Mouse (Mus musculus) MN1 (cell line): Measurements from ENCODE around the gene Ablim2.

ENCODE experiments used
- DNase-seq: peaks from one replicate; pipeline ENCODE4 v3.0.0-alpha.2; 2016; ENCODE audit warnings: low spot score

Gene Ablim2

GRCm38 (mm10) chr5:35888959-35889358 lies 131.3 kb downstream of the Ablim2 start:
- no peak for DNase-seq

DNA sequence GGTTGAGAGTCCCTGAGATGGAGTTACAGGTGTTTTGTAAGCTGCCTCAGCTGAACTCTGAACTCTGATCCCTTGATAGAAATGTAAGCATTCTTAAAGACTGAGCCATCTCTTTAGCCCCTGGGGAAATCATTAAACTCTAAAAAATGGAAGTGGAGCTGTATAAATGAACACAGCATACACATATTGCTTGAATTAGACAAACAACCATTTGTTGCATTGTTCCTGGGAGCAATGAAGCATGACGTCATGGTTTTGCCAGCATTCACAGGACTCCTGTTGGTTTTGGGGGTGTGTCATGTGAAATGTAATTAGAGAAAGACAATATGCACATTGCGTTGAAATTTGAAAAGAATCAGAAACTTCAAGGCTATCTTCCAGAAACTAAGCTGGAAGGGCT lies 132.0 kb downstream of the Ablim2 start:
- DNase-seq: no peak

- no peak for DNase-seq
Observed at GRCm38 (mm10) chr5:35890985-35891730, 133.5 kb downstream of the Ablim2 start.

GRCm38 (mm10) chr5:35892363-35892762 lies 134.7 kb downstream of the Ablim2 start:
- DNase-seq: no peak

GRCm38 (mm10) chr5:35893093-35893804 lies 135.6 kb downstream of the Ablim2 start, which contains the start of gene Afap1:
TSS of gene Afap1 (plus strand) at chr5:35893319.
- peak; percentile 97 for DNase-seq

GRCm38 (mm10) chr5:35893805-35894260 lies 136.2 kb downstream of the Ablim2 start:
- peak; percentile 72 for DNase-seq

DNA sequence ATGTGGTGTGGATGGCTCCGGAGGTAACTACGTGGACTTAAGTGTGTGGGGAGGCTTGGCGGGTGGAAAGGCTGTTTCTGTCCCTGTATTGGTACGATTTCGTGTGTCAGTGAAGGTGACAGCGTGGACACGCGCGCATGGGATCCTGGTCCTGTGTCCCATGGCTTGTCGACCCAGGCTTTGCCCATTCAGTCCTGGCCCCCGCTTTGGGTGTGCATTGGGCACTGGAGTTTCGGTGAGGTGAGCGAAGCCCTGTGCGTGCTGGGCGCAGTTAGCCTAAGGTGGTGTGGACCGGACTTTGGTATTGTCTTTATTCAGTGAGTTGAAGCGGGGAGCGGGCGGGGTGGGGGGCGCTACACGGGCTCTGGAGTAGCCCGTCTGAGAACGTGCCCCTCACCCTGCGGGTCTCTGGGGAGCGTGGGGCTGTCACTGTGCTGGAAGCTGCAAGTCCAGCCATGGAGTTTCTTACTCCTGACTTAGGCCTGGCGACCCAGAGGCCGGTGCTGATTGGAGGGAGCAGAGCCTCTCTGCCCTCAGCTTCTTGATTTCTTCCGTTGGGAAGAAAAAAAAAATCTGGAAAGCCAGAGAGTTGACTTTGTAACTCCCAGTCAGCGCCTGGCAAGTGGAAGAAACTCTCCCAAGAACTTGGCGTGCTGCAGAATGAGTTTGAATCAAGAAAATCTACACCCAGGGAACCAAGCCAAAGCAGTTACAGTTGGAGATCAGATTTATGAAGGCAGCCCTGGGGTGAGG lies 136.8 kb downstream of the Ablim2 start:
- DNase-seq: no peak

DNA sequence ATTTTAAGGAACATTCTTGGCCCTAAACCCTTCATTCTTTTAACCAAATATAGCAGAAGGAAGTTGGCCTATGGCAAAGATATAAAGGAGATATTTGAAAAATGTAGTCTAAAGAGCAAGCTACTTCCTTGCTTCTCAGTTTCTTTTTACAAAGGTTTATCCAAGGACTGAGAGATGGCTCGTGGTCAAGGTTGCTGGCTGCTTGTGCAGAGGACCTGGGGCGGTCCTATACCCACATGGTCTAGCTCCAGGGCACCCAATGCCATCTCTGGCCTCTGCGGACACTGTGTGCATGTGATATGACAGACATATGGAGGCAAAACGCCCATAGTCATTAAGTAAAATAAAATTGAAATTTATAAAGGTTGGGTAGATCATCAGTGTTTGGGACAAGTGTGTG lies 138.2 kb downstream of the Ablim2 start:
- no peak for DNase-seq

DNA sequence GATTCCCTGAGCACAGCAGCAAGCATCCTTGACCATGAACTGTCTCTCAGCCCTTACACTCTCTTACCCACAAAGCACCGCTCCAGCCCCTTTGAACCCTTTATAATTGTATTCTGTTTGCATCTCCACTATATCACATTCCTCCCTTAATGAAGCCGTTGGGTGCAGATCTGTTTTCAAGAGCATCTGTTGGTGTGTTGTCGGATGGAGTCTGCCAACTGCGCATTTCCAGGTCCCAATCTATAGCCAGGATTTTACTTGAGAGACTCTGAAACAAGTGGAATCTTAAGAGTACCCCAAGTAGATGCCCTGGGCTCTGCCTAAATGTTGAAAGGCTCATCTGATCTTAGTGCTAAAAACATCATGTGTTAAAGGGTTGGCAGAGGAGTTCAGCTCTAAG lies 138.9 kb downstream of the Ablim2 start:
- DNase-seq: no peak

DNA sequence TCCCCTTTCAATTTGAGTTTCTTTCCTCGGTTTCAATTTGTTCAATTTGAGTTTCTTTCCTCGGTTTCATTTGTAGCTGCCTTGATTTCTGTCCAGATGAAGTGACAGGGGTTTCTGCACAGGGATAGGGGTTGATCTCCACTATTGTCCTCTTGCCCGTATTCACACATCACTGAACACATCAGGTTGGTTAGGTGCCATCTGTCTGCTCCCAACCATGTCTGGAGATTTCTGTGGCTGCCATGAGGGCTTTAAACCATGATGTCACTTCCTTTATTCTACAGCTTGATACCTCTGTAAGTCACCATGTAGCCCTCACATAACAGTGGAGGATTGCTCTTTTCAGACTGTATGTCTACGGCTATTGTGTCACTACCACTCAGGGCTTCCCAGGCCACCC lies 139.5 kb downstream of the Ablim2 start:
- DNase-seq: no peak

DNA sequence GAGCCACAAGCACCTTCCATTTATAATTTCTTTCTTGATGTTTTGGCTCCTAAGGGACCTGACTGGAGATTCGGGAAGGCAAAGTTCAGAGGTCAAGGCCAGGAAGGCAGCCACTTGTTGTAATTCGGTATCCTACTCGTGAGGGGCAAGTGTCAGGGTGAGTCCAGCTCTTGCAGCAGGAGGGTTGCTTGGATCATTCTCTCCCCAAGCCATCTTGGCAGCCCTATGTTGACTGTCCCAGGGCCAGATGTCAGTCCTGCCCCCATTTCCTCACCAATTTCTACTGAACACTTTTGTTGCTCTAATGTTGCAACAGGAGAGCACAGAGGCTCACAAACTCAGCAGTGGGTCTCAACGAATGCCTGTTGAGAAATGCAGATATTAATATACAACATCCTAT lies 140.4 kb downstream of the Ablim2 start:
- no peak for DNase-seq

GRCm38 (mm10) chr5:35898994-35899393 lies 141.3 kb downstream of the Ablim2 start:
- no peak for DNase-seq

DNA sequence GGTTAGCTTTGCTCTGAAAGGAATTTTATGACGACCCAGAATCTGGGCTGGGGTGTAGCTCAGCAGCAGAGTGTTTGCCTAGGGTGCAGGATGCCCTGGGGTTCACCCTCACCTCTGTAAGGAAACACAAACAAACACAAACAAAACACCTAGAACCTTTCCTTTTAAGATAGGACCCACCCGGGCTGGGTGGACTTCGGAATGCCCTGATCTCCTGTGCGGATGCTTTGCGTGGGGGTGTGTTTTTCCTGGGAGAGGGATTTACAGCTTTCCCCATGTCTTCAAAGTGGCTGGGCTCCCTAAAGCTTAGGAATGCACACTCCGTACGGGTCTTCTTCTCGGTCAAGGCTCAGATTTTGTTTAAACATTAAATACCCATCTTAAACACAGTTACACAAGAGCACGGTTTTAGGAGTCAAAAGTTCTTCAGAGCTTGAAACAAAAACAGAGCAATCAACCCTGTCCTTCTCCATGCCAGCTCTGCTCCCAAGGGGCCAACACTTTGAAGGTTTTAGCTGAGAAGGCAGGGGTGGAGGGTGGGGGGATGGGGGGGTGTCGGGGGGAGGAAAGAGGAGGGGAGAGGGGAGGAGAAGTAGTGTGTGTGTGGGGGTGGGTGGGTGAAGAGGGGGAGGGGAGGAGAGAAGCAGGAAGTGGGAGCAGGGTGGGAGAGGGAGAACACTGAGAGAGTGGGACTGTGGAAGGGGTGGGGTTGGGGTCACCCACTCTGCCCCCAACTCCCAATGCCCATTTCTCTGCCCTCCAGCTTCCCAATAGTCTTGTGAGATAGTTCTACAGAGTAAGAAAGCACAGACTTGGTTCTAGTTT lies 142.9 kb downstream of the Ablim2 start:
- DNase-seq: no peak

DNA sequence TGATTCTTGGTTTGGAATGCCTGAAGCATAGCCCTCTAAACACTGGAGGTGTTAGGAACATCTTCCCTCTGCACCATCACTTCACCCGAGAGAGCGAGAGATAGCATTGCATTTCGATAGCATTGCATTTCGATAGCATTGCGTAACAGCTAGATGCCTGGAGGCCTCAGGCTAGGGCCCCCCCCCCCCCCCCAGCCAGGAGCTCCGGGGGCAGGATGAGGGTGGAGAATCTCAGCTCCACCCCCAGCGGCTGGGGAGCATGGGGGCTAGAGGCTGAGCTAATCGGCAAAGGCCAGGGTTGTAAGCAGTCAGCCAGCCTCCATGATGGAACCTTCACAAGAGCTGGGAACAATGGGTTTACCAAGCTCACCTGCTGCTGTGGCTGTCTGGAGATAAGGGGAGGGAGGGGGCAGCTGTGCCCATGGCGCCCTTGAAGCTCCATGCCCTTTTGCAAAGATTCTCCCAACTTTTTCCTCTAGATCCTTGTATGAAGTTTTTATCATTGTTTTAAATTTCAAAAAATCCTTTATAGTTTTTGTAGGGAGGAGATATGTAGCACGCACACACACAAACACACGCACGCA lies 143.6 kb downstream of the Ablim2 start:
- DNase-seq: no peak

- no peak for DNase-seq
Observed at GRCm38 (mm10) chr5:35903456-35903855, 145.8 kb downstream of the Ablim2 start.

DNA sequence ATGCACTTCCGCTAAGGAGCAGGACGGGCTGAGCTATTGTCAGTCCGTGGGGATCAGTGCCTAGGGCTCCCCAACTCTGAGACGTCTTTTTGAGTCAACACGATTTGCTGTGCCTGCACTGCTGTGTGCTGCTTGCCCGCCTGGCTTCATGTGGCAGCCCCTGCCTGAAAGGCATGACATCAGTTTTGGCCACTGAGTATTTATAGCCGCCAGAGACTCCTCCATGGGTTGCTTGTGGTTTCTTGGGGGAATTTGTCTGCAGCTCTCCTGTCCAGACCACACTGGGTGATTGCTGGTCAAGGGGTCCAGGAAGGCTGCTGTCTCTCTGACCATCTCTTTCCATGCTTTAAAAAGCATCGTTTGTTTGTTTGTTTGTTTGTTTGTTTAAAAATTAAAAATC lies 147.6 kb downstream of the Ablim2 start:
- no peak for DNase-seq

GRCm38 (mm10) chr5:35907090-35907489 lies 149.4 kb downstream of the Ablim2 start:
- DNase-seq: no peak

- peak; percentile 90 for DNase-seq
Observed at GRCm38 (mm10) chr5:35907633-35908426, 150.2 kb downstream of the Ablim2 start.

DNA sequence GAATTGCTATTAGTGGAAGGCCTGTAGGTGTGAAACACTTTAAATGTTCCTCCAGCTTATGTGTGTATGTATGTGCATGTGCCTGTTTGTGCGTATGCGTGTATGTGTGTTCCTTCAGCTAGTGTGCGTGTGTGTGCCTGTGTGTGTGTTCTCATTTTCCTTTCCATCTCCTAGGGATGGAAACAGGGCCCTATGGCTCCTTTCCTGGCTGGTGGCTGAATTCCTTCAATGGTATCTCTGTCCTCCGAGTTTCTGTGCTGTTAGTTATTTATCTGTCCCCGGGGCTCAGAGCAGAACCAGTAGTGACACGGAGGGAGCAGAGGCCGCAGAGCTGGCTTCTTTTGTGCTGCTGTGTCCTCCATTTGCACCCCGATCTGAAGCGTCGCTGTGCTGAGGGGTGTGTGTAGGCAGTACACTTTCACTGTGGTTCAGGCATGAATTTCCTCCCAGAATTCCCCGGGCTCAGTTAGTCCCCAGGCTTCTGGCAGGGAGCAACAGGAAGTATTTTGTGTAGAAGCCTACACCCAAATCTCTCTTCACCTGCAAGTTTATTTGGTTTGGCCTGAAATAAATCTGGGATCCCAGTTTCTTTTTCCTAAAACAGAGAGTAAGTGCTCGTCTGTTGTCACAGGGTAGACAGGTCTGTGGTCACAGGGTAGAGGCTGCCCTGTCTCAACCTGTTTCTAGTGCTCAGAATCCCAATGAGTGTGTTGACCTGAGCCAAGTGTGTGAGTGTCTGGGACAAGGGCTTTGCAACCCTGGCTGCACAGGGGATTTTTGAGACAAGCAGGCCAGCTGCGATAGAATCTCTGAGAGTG lies 151.2 kb downstream of the Ablim2 start:
- DNase-seq: no peak
